Mouse (Mus musculus) left cerebral cortex, adult 8-10 months (tissue): ENCODE measurements around the gene Jam3. TPM values are rescaled to one million over a fixed set of nuclear protein-coding genes. Genes with fewer than 3 reads are reported as not detected.
A peak's percentile ranks its signal among the peaks of the same experiment; 100 is the strongest.

Source experiments
- DNase-seq, 2 experiments: peaks; one replicate each; pipeline ENCODE4 v3.0.0; 2022; ENCODE audit warnings: low spot score in 2 of 2
- total RNA-seq, 4 experiments: library from RNA; stranded (reverse); gene quantifications; 2 replicates each; pipeline ENCODE4 v1.2.4; 2022

The Jam3 gene
- total RNA-seq: 10 to 100 TPM; 34.7 to 44.4 (median 38.4) TPM

DNA sequence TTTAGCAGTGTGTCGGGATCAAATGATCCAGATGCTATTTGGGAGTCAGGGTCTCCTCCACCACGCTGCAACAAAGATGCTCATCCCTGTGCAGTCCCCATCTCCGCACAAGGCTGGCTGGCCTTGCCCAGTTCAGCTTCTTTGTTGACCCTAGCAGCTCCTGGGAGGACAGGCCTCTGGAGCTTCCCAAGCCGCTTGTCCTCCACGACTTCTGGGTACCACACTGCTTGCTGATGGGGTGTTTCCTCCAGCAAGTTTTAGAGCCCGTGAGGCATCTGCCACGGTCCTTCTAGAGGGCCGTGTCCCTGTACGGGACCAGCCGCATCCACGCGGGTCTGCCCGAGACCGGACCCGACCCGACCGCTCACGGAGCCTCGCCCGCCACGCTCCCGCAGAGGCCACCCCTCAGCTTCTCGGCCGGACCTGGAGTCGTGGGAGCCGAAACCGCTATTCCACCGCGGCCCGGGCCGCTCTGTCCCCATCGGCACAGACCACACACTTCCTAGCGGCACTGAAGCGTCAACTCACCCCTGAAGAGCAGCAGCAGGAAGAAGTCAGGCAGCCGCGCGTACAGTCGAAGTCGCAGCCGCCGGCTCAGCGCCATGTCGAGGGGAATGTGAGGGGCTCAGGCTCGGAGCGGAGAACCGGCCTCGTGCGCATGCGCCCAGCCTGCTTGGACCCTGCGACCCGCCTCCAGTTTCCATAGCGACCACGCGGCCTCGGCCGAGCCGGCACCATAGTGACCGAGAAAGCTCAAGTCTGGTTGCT lies at the start of gene Jam3:
Jam3 (minus strand) TSS at position 659 of the 768 bp plus-strand sequence.
- DNase-seq: peak; percentile 79 to 92

DNA sequence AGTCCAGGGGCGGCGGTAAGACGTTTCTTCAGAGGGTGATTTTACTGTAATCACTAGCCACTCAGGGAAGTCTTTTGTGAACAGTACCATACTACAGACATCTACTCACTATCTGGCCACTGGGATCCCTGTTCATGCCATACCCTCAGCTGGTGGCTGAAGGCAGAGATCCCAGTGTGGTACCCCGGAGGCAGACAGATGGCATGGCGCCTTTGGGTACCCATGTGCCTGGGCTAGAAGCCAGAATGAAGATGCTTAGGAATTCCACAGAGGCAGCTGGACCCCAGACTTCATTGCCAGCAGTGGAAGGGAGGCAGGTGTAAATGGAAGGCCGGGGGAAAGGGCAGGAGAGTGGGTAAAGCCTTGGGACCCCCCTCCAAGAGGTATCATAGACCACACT lies 49.0 kb upstream of the Jam3 start:
- no peak for DNase-seq

DNA sequence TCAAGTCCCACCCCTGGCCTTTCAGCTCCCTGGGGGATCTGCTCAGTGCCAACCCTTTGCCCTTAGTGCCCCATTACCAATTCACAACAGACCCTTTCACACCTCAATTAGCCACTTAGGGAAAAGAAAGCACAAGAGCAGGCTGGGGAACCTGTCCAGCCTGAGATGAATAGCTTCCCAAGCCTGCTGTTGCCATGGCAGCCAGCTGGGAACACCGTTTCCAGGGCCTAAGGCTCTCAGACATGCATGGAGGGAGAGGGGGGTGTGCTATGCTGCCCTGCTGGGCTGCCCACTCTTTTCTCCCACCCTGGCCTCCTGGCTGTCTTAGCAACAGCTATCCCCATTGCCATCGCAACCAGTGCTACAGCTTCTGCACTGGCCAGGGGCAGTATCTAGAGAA lies 47.9 kb upstream of the Jam3 start:
- peak in 1 of 2 experiments; percentile 88 for DNase-seq

DNA sequence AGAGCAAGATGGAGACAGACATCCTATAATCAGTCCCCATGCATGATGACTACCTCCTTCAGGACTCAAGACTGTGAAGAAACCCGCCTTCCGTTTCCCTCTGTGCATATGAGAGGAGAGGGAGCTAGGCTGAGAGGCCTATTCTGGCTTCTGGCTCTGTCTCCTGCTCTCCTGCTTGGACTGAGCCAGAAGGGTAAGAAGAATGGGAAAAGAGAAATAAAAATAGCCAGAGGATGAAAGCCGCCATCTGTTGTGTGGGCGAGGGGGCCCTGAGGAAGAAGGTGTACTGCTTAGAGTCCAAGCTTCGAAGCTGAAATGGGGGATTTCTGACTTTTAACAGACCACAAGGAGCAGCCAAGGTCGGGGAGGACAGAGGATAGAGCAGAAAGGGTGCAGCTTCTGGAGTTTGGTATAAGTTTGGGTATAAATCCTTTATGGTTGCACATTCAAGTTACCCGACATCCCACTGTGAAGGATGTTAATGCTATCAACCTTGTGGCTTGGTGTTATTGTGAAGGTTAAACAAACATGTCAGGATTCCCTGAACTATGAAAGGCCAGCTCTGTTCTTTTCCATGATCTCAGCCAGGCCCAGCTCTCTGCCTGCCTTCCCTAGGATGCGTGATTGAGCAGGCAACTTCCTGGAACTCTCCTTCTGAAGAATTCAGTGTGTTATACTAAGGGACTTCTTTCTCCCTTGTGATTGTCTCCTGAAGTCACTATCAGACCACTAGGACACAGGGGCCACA lies 46.4 kb upstream of the Jam3 start:
- DNase-seq: peak in 1 of 2 experiments; percentile 58

GRCm38 (mm10) chr9:27193592-27194080 lies 38.4 kb upstream of the Jam3 start:
- DNase-seq: peak in 1 of 2 experiments; percentile 90

GRCm38 (mm10) chr9:27192761-27193591 lies 37.8 kb upstream of the Jam3 start:
- DNase-seq: no peak

GRCm38 (mm10) chr9:27192001-27192760 lies 37.0 kb upstream of the Jam3 start:
- peak; percentile 74 to 93 for DNase-seq

DNA sequence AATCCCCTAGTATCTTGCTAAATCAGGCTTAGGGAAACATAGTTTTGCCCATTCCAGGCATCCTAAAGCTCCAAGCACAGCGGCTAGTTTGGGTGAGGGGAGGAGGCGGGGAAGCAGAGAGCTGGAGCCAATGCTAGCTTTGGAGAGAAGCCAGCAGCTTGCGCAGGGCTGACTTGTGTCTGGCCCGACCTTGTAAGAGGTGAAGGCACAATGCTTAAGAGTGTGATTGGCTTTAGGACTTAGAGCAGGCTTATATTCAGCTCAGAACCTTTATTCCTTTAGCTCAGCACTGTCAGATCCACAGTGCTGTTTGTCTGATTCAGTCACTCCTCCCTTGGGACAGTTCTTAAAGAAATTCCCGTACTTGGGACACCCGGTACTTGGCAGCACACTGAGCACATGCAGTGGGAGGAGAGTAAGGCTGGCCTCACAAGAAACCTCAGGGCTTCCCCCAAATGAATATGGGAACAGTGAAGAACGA lies 36.3 kb upstream of the Jam3 start:
- DNase-seq: no peak

DNA sequence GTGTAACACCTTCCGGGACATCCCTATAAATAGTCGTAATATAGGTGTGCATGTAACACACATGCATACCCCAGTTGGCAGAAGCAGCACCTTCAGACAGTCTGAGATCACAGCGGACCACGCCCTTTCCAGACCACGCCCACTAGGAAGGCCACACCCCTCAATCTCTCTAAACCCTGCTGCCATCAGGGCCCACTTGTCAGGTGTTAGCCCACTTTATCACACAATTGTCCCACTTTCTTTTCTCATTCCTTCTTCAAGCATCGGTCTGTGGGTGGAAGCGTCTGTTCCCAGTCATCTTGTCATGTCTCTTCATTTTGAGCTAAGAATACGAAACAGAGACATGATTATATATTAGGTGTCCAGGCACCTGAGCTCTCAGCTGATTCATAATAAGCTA lies 35.2 kb upstream of the Jam3 start:
- DNase-seq: no peak

GRCm38 (mm10) chr9:27189306-27189705 lies 34.1 kb upstream of the Jam3 start:
- no peak for DNase-seq

DNA sequence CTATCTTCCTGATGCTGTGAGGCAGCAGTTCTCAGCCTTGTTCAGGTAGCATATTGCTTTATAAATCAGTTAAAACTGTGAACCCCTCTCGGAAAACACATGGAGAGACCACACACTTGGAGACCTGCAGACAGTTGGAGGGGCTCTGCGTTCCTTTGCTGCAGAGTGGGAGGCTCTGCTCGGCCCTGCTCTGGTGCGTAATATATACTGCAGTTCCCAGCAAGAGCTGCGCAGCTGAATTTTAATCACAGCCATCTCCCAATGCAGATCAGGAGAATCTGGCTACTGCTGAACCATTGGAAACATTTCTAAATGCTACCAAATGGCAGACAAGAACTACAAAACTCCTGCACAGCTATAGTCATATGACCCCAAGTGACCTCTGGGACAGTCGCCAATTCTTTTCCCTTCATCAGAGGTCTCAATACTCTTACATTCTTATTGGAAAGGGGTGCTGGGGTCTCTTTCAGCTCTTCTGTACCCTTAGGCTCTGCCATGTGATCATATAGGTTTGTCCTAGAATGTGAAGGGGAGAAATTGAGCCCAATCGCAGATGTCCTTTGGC lies 33.5 kb upstream of the Jam3 start:
- no peak for DNase-seq

DNA sequence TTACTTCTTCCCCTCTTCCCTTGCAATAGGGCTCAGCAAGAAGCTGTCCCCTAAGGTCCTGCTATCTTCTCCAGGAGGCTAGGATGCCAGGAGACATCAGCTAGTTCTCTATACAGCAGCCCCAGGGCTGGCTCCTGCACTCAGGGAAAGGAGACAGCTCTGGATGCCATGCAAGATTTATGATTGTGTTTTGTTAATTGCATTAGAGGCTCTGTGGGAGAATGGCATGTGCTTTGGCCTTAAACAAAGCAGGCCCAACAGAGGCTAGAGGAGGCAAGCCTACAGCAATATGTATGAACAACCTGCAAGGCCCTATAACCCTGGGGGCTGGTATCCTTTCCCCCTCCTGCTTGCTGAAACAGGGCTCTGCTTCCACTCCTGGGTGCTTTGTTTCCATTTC lies 30.6 kb upstream of the Jam3 start:
- no peak for DNase-seq

GRCm38 (mm10) chr9:27182087-27182486 lies 26.9 kb upstream of the Jam3 start:
- no peak for DNase-seq

- DNase-seq: no peak
Measured at GRCm38 (mm10) chr9:27180492-27180891, 25.3 kb upstream of the Jam3 start.

GRCm38 (mm10) chr9:27178935-27179334 lies 23.7 kb upstream of the Jam3 start:
- DNase-seq: peak in 1 of 2 experiments; percentile 87

DNA sequence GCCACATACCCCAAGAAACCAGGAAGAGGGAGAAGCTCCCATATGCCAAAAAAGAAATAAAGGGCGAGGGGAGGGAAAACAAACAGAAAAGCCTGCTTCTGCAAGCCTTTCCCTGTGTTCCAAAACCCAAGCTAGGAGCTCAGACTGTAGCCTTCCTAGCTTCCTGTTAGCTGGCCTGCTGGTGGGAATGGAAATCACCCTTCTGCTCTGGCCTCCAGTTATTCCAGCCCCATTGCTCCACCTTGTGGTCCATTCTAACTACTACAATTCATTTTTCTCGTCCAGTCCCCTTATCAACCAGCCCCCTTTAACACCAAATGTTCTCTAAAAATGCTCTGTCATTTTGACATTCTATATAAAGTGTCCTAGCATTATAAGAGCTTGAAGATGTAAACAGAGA lies 20.9 kb upstream of the Jam3 start:
- no peak for DNase-seq

GRCm38 (mm10) chr9:27175682-27176081 lies 20.5 kb upstream of the Jam3 start:
- DNase-seq: no peak

DNA sequence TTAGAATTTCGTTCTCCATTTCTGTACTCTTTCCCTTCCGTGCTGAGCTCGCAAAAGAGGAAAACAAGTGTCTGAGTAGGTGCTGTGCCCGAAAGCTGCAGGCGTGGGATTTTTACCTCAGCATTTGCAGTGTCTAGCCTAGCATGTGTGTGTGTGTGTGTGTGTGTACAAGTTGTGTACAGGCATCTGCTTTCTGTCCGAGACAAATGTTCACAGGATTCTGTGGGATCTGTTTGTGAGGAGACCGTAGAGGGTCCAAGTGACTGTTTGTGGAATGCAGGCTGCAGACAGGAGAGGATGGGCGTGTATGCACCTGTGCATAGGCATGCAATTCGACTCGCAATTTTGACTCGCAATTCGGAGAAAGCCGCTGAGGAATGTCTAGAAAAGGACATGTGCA lies 20.0 kb upstream of the Jam3 start:
- peak in 1 of 2 experiments; percentile 64 for DNase-seq

DNA sequence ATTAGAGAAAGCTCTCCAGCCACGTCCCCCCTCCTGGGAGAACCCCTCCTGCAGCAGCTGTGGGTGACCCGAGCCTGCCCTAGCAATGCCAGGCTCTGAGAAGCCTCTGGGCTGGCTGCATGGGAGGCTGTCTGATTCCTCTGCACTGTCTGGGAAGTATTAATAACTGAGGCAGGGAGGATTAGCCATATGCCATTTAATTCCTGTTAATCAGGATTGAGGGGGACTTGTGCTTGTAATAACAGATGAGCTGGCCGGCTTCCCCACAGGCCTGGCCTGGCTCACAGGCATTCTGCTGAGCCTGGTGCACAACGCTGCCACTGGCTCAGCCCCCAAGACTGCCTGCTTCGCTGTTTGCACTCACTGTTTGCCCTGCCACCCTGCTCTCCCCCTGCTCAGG lies 18.9 kb upstream of the Jam3 start:
- DNase-seq: no peak

GRCm38 (mm10) chr9:27173646-27174045 lies 18.4 kb upstream of the Jam3 start:
- no peak for DNase-seq
